Mouse (Mus musculus): ENCODE measurements around the gene Hist1h2ak. TPM values are rescaled to one million over a fixed set of nuclear protein-coding genes. Genes with fewer than 3 reads are reported as not detected.
"Not testable (repeated sequence)": the region's sequence is repeated elsewhere in the genome, so short reads cannot be mapped to it uniquely, and the experiment has no call there.

Gene Hist1h2ak
- polyA plus RNA-seq, 1 experiment, result 72.9 TPM

- Histone ChIP-seq H3K9me3 (no peaks in the 10 kb centered on the region), H3K4me3 (replicated peaks) (peak overlapping the region; percentile 4), H3K36me3 (replicated peaks; ENCODE audit: low read length) (no peaks in the 10 kb centered on the region), H3K27me3 (replicated peaks) (no peaks in the 10 kb centered on the region), H3K4me1 (peaks cover 63% of the 10 kb centered on the region)
- no peak for TF ChIP-seq FLI1 (IDR thresholded peaks at IDR 0.05; ENCODE audit: low read length)
- TF ChIP-seq GATA1 (IDR thresholded peaks at IDR 0.05; ENCODE audit: borderline replicate concordance, low read length), result no peak
Observed at GRCm38 (mm10) chr13:21784311-21784710, 30.7 kb upstream of the Hist1h2ak start.

GRCm38 (mm10) chr13:21783734-21784161 lies 30.1 kb upstream of the Hist1h2ak start:
- Histone ChIP-seq H3K27me3 (replicated peaks) (no peaks in the 10 kb centered on the region), H3K4me1 (peaks cover 66% of the 10 kb centered on the region), H3K9me3 (no peaks in the 10 kb centered on the region), H3K4me3 (replicated peaks) (peak overlapping the region; percentile 83), H3K36me3 (replicated peaks; ENCODE audit: low read length) (no peaks in the 10 kb centered on the region)
- TF ChIP-seq FLI1 (IDR thresholded peaks at IDR 0.05; ENCODE audit: low read length) (no peak), GATA1 (IDR thresholded peaks at IDR 0.05; ENCODE audit: borderline replicate concordance, low read length) (no peak)

- Histone ChIP-seq H3K4me3 (replicated peaks) (peak within 1 kb of the TSS; percentile 87), H3K27me3 (replicated peaks) (no peaks in the 10 kb centered on the region), H3K9me3 (no peaks in the 10 kb centered on the region), H3K36me3 (replicated peaks; ENCODE audit: low read length) (no peaks in the 10 kb centered on the region), H3K4me1 (peaks cover 68% of the 10 kb centered on the region)
- TF ChIP-seq FLI1 (IDR thresholded peaks at IDR 0.05; ENCODE audit: low read length) (no peak), GATA1 (IDR thresholded peaks at IDR 0.05; ENCODE audit: borderline replicate concordance, low read length) (no peak)
Observed at GRCm38 (mm10) chr13:21783255-21783617, 29.6 kb upstream of the Hist1h2ak start, which contains the start of gene Hist1h3i. Gene Hist1h3i (minus strand): TSS chr13:21783370.

DNA sequence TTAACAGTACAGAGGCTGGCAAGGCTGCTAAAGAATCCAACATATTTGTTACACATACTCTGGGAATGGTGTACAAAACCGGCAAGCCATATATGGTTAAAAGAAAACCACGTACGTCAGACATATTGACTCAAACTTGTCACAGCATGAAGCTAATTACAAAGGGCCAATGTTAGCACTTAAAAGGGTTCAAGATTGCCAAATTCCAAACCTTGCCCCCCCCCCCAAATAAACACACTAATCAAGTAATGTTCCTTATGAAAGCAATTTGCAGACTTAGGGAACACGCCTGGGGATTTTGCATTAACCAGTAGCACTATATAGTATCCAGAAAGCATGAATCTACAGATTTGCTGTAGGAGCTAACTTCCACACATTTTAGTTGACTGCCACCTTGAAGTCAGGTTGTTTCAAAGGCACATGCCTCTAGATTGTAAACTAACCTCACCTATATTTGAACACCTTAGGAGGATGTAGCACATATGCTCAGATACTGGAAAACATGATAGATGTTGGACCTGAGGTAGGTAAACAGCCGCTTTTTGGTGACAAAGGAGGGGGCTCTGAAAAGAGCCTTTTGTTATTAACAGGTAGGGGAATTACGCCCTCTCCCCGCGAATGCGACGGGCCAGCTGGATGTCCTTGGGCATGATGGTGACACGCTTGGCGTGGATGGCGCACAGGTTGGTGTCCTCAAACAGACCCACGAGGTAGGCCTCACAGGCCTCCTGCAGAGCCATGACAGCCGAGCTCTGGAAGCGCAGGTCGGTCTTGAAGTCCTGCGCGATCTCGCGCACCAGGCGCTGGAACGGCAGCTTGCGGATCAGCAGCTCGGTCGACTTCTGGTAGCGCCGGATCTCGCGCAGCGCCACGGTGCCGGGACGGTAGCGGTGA lies 29.0 kb upstream of the Hist1h2ak start:
- not testable (repeated sequence) for H3K36me3 ChIP-seq (replicated peaks; ENCODE audit: low read length); H3K27me3 ChIP-seq (replicated peaks); H3K9me3 ChIP-seq
- Histone ChIP-seq H3K4me3 (replicated peaks) (peak overlapping the region; percentile 87), H3K4me1 (peaks cover 68% of the 10 kb centered on the region)

GRCm38 (mm10) chr13:21781639-21782038 lies 28.0 kb upstream of the Hist1h2ak start:
- Histone ChIP-seq H3K4me3 (replicated peaks) (no peak overlapping the region), H3K36me3 (replicated peaks; ENCODE audit: low read length) (no peaks in the 10 kb centered on the region), H3K4me1 (peaks cover 72% of the 10 kb centered on the region), H3K27me3 (replicated peaks) (no peaks in the 10 kb centered on the region), H3K9me3 (no peaks in the 10 kb centered on the region)
- TF ChIP-seq FLI1 (IDR thresholded peaks at IDR 0.05; ENCODE audit: low read length) (no peak), GATA1 (IDR thresholded peaks at IDR 0.05; ENCODE audit: borderline replicate concordance, low read length) (no peak)

- H3K27me3 ChIP-seq (replicated peaks), result no peaks in the 10 kb centered on the region
- H3K4me3 ChIP-seq (replicated peaks), result peak overlapping the region; percentile 92
- peaks cover 67% of the 10 kb centered on the region for H3K4me1 ChIP-seq
- TF ChIP-seq GATA1 (IDR thresholded peaks at IDR 0.05; ENCODE audit: borderline replicate concordance, low read length) (no peak), FLI1 (IDR thresholded peaks at IDR 0.05; ENCODE audit: low read length) (no peak)
- H3K36me3 ChIP-seq (replicated peaks; ENCODE audit: low read length), result no peaks in the 10 kb centered on the region
- no peaks in the 10 kb centered on the region for H3K9me3 ChIP-seq
Observed at GRCm38 (mm10) chr13:21781021-21781555, 27.5 kb upstream of the Hist1h2ak start.

DNA sequence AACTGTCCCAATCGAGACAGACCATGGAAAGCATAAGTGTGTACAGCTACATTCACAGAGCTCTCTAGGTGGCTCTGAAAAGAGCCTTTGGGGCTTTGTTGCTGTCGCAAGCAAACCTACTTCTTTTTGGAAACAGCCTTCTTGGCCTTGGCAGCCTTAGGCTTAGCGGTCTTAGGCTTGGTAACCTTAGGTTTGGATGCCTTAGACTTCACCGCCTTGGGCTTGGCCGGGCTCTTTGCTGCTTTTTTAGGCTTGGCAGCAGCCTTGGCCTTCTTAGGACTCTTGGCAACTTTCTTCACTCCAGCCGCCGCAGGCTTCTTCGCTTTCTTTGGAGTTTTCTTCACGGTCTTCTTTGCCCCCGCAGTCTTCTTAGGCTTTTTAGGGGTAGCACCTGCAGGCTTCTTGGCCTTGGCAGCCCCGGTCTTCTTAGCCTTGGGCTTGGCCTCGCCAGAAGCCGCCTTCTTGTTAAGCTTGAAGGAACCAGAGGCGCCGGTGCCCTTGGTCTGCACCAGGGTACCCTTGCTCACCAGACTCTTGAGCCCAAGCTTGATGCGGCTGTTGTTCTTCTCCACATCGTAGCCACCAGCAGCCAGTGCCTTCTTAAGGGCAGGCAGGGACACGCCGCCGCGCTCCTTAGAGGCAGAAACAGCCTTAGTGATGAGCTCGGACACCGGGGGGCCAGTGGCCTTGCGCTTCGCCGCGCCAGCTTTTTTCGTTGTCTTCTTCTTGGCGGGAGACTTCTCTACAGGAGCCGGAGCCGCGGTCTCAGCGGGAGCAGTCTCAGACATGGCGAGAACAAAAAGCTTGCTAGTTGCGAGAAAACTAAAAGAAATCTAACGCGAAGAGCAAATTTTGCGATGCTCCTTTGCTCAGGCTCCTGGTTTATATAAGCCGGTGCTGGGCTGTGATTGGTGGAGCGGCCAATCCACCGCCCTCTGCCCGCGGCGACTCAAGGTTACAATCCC lies 26.4 kb upstream of the Hist1h2ak start, which contains the start of gene Hist1h1b:
Gene Hist1h1b, minus strand, starts transcription at position 859 of the 965 bp plus-strand sequence.
- Histone ChIP-seq H3K9me3 (no peaks in the 10 kb centered on the region), H3K27me3 (replicated peaks) (no peaks in the 10 kb centered on the region), H3K4me3 (replicated peaks) (peak within 1 kb of the TSS; percentile 92), H3K4me1 (peaks cover 61% of the 10 kb centered on the region), H3K36me3 (replicated peaks; ENCODE audit: low read length) (no peaks in the 10 kb centered on the region)
- TF ChIP-seq GATA1 (IDR thresholded peaks at IDR 0.05; ENCODE audit: borderline replicate concordance, low read length), result no peak
- TF ChIP-seq FLI1 (IDR thresholded peaks at IDR 0.05; ENCODE audit: low read length), result no peak

GRCm38 (mm10) chr13:21778814-21779766 lies 25.5 kb upstream of the Hist1h2ak start:
- Histone ChIP-seq H3K9me3 (no peaks in the 10 kb centered on the region), H3K4me3 (replicated peaks) (peak overlapping the region; percentile 92), H3K27me3 (replicated peaks) (no peaks in the 10 kb centered on the region), H3K36me3 (replicated peaks; ENCODE audit: low read length) (no peaks in the 10 kb centered on the region), H3K4me1 (peaks cover 56% of the 10 kb centered on the region)
- no peak for TF ChIP-seq GATA1 (IDR thresholded peaks at IDR 0.05; ENCODE audit: borderline replicate concordance, low read length)
- no peak for TF ChIP-seq FLI1 (IDR thresholded peaks at IDR 0.05; ENCODE audit: low read length)
